Mouse (Mus musculus): Measurements from ENCODE around the gene Ecm1.
A peak's percentile ranks its signal among the peaks of the same experiment; 100 is the strongest.

Gene Ecm1

DNA sequence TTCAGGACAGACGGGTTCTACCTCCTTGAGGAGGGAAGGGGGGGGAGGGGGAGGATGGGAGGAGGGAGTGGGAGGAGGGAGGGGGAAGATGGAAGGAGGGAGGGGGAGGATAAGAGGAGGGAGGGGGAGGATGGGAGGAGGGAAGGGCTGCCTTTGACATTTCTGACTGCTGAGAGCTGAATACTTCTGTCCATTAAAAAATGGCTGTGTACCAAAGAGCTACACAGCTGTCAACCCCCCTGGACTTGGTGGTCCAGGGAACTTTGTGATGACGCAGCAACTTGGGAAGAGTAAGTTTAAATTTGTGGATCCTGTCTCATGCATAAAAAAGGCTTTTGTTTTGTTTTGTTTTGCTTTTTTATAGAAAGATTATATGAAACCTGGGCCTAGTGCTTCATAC lies 49.4 kb downstream of the Ecm1 start:
- no peak for DNase-seq (ENCODE audit: low spot score in 2 of 2)

DNA sequence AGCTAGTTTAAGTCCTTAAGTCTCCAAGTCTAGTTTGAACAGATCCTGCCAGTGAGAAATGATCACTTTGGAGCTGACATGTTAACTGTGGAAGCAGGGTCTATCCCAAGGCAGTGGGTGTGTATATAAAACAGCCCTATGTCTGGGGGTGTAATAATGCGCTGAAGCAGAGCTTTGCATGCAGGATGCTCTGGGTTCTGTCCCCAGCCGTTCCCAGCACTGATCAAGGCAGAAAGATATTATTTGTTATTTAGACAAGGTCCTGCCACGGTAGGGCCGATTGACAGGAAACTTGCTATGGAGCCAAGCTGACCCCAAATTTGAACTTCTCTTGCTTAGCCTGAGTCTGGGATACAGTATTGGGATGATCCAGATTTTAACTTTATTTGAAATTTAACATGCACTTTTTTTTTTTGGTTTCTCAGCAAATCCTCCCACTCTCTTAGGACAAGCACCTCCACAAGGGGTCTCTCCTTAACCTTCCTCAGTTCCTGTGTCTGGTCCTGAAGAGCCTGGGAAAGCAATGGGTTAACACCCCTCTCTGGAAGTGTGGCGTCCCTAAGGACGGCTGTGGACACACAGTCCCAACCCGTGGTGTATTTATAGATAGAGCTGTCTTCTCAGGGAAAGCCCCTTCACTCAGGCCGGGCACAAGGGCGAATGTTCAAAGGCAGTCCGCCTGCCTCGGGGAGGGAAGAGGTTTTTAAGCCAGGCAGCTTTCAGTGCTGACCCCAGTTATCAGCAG lies 50.0 kb downstream of the Ecm1 start:
- DNase-seq (ENCODE audit: low spot score in 2 of 2) = no peak

DNA sequence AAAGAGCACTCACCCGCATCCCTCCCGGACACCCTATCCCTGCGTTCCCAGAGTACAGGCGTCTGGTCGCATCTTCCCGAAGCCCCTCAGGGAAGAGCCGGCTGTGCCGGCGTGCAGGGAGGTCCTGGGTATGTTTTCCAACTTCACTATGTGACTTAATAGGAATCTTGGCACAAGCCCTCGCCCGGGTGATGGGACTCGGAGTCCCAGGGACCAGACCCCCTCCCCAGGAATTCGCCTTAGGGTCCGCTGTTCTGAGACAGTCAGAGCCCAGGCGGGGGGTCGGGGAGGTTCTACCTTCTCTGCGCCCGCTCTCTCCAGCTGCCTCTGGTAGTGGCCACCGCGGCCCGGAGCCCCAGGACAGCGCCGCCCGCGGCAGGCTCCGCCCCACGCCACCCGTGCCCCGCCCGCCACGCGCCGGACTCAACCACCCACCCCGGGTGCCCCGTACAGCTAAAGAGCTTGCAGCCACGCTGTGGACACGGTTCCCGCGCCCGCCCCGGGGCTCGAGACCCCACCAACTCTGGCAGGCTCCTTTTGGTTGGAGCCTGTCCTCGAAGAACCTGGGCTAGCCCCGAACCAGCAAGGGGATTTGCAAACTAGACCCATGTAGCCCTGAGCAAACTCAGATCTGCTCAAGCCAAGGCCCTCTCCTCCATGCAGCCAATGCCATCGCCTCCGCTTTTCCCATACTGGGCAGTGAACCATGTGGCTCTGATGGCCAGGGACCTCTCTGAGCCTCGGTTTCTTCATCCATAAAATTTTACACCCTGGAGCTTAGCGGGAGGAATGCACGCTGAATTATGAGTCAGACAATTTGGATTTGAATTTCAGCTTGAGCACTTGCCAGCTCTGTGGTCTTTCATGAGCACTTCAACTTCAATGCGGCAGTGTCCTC lies 51.6 kb downstream of the Ecm1 start, which contains the start of gene Adamtsl4:
Gene Adamtsl4, minus strand, starts transcription at position 394 of the 898 bp plus-strand sequence.
- peak; percentile 71 to 75 for DNase-seq (ENCODE audit: low spot score in 2 of 2)

DNA sequence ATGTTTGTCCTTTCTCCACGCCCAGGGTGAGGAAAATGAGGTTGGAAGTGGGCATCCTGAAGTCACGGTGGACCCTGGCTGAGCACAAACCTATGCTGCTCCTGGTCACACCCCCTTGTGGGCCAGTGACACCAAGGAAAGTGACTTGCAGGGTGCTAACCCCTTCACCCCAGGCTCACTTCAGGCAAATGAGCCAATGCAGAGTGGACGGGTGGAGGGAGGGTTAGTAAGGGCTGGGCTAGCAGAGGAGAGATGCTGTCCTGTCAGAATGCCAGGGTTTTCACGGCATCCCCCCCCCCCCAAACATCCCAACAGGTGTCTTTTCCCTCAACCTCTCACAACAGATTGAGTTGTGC lies 52.2 kb downstream of the Ecm1 start:
- no peak for DNase-seq (ENCODE audit: low spot score in 2 of 2)

DNA sequence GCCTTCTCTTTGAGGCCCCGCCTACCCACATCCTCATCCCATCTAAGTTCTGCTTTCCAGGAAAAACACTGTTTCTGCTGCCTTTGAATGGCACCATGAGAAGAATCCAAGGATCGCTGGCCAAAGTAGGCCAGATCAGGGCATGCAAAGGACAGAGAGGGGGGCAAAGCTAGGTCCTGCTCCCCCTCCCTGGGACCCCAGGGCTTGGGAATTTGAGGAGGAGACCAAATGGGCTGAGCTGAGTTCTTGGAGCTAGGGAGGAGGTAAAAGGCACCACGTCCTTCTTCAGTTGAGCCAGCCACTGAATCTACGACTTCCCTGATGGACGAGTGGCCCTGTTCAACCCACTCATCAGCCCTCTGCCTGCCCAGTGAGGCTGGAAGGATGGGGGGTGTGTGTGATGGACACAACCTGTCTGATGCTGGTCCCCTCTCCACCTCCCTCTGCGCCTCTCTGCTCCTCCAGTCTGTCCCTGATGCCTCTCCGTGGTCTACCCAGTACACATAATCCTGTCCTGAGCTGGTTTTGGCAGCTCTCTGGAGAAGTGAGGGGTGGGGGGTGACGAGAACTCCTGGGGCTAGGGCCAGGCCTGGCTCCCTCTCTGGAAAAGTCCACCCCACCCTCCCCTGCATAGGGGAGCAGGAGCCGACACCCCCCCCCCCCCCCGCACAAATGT lies 52.7 kb downstream of the Ecm1 start:
- DNase-seq (ENCODE audit: low spot score in 2 of 2) = peak in 1 of 2 experiments; percentile 46

DNA sequence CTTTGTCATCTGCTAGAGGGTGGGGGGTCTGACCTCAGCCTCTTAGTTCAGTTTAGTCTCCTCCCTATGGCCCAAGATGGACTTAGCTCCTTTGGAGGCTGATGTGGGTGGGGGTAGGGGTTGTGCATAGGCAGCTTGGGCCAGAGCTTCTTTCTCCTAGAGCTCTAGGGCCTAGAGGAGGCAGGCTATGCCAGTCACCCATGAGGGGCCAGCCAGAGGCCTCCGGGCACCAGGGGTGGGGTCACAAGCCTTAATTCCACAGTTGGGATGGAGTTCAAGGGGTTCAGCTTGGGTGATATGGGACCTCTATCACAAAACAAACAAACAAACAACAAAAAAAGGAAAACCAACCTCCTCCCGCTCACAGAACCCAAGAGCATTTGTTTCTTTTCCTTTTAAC lies 53.7 kb downstream of the Ecm1 start:
- no peak for DNase-seq (ENCODE audit: low spot score in 2 of 2)

DNA sequence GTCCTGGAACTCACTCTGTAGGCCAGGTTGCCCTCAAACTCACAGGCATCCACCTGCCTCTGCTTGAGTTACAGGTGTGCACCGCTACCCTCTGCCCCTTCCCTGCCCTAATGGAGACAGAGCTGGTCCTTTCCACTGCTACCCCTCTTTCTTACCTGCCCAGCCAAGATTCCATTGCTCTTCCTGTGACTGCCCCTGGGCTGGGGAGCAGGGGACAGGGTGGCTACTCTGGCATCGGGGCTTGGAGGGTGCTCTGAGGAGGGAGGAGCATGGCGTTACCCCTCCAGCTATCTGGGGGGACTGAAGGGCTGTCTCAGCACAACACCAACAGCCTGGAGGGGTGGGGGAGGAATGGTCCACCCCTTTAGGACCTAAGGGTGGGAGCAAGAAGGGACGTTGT lies 54.1 kb downstream of the Ecm1 start:
- no peak for DNase-seq (ENCODE audit: low spot score in 2 of 2)

DNA sequence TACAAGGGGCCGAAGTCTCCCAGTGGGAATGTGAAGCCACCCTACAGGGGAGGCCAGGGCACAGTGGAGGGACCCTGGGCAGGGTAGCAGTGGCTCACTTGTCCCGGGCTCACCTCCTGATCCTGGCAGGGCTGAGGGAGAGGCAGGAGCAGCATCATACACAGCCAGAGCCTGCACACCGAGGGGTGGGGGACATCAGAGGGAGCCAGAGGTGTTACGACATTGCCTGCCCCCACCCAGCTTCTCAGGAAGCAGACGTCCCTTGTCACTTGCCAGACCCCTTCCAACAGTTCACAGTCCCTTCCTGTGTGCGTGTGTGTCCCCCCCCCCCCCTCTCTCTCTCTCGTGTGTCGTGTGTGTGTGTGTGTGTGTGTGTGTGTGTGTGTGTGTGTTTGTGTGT lies 54.5 kb downstream of the Ecm1 start:
- no peak for DNase-seq (ENCODE audit: low spot score in 2 of 2)
